Mouse (Mus musculus) kidney, postnatal 14 days (tissue): Measurements from ENCODE around the gene Usp16.
"Not testable (repeated sequence)": the region's sequence is repeated elsewhere in the genome, so short reads cannot be mapped to it uniquely, and the experiment has no call there.

Source experiments
- DNase-seq: peaks from one replicate; pipeline ENCODE4 v3.0.0; 2022; ENCODE audit warnings: mixed read lengths

Usp16 gene

DNA sequence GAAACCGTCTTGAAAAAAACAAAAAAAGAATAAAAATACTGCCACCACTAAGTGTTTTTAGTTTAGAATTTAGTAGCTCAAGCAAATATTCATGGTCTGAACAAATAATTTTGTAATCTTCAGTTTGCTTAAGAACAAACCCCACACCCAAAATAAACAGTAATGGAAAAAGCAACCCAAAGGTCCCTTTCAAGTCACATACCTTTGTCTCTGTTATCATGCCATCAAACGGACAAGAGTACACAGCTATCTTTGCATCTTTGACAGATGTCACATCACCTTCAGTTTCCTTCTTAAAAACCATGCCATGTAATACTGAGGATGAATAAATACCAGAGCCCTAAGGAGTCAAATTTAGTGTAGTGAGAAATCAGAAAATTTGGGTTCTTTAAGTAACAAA, 34.1 kb downstream of the Usp16 start:
- DNase-seq, result no peak

DNA sequence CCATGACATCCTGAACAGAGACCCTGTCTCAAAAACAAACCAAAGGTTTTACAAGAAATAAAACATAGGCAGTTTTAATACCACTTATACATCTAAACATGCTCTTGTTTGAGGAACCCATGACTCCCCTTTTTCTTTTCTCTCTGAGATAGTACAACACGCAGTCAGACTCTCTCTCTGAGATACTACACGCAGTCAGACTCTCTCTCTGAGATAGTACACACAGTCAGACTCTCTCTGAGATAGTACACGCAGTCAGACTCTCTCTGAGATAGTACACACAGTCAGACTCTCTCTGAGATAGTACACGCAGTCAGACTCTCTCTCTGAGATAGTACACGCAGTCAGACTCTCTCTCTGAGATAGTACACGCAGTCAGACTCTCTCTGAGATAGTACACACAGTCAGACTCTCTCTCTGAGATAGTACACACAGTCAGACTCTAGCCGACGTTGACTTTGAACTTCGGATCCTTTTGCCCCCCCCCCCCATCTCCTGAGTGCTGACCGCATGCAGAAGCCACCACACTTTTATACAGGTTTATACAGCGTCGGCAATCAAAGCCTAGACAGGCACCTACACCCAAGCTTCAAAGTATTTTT, 37.8 kb downstream of the Usp16 start:
- DNase-seq, result not testable (repeated sequence)

DNA sequence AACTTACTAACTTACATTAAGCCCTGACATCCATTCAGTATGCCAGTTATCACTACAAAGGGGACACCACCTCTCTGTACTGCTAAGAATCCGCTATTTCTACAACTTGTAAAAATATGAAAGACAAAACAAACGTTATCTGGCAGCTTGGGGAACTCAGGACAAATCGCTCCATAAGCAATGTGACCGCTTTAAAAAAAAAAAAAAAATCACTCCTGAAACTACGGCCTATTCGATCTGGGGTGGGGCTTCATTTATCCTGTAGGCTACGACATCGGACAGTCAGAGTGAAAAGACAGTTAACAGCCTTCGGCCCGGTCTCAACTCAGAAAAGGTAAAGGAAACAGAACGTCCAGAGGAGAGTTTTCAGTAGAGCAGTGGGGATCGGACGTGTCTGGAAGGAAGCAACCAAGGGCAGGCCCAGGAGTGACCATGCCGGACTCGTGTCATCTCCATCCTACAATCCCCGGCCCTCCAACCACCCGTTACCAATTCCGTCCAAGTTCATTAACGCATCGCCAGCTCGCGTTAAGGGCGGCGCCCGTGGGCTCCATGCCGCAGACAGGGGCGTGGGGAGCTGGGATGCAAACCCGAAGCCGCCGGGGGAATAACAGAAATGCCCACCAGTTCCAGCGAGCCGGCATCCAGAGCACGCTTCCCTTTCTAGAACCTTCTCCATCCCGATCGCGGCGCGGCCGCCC, 40.6 kb downstream of the Usp16 start:
- DNase-seq, result no peak

DNA sequence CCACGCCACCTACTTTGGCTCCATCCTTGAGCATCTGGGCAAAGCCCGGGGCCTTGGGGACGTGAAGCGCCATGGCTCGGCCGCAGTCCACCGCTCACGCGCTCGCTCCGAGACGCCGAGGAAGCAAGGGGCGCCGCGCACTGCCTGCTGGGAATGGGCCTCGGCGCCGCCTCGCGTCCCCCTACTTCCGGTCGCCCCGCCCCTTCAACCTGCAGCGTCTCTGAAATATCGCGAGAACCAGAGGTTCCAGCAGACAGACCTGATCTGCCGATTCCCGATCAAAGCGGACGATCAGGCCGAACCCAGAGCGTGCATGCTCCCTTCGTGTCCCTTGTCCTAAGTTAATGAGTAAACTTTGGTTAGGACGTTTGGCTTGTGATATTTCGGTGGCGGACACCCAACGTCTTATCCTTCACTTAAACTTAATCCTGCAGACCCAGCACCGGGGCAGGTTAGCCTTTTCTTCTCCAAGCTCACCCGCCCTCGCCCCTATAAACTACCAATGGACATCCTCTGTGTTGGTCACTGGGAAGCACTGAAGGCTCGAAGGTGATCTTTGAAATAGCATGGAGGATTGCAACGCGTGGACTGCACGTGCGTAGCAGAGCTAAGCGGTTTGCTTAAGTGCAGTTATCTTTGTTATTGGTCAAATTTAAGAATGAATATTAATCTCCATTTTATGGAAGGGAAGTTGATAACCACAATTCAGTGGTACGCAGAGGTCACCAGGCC, 41.4 kb downstream of the Usp16 start, which contains the start of gene Cct8:
Gene Cct8, minus strand, starts transcription at position 158 of the 732 bp plus-strand sequence.
- DNase-seq, result peak; percentile 98

DNA sequence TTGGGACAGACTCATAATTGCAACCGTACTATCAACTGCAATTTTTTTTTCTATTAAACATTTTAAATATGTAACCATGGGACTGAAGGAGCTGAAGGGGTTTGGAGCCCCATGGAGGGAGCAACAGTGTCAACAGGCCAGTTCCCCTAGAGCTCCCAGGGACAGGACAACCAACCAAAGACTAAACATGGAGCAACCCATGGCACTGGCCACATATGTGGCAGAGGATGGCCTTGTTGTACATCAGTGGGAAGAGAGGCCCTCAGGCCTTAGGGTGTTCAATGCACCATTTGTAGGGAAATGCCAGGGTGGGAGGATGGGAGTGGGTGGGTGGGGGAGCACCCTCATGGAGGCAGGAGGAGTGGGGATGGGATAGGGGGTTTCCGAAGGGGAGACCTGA, 42.2 kb downstream of the Usp16 start:
- DNase-seq, result no peak

GRCm38 (mm10) chr16:87497171-87497570, 42.7 kb downstream of the Usp16 start:
- no peak for DNase-seq

DNA sequence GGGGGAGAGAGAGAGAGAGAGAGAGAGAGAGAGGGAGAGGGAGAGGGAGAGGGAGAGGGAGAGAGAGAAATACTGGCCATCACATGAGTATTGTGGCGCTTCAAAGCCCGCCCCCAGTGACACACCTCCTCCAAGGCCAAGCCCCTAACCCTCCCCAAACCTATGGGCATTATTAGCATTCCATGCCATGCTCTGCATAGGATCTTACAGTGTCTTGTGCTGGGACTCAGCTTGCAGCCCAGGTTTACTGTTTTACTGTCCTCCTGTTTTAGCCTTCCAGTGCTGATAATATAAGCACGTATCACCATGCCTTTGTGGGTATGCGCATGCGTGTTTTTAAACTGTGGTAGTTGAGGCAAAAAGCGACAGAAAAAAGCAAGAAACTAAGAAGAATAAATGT, 45.1 kb downstream of the Usp16 start:
- DNase-seq, result no peak

GRCm38 (mm10) chr16:87501304-87502078, 47.0 kb downstream of the Usp16 start:
- DNase-seq, result peak; percentile 51

DNA sequence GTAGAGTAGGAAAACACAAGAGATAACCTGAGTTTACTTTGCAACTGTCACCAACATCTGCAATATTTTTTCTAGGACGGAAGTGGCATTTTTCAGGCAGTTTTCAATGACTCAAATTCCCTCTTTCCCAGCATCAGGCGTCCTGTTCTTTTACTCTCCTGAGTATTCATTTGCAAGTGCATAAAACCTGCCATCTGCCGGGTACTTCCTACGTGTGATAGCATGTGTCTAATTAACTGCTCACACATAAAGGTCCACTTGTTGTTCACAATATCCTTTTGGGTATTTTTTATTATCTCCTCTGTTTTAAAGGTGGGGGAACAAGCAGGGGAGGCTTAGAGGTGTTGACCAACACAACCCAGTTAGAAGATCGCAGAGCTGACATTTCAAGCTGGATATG, 57.2 kb downstream of the Usp16 start:
- no peak for DNase-seq

- DNase-seq, result no peak
Measured at GRCm38 (mm10) chr16:87512331-87512730, 57.8 kb downstream of the Usp16 start.

- no peak for DNase-seq
Measured at GRCm38 (mm10) chr16:87524228-87524627, 69.7 kb downstream of the Usp16 start.

- no peak for DNase-seq
Measured at GRCm38 (mm10) chr16:87527553-87528249, 73.2 kb downstream of the Usp16 start.

DNA sequence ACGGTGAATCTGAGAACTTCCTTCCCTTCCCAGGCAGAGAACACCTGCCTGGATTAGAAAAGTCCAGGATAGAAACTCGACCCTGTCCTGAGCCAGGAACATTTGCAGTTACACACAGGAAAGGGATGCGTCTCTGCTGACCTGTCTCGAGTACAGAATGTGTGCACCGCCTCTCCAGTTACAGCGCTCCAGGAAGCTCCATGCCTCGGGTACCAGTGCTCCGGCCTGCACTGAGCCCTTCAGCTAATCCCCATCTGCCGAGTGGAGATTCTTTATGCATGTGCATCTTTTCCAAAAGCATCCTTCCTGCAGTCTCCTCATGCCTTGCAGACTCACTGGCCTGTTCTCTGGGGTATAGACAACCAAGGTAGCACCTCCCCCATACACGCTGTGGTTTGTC, 74.3 kb downstream of the Usp16 start:
- no peak for DNase-seq
